Mouse (Mus musculus) small intestine, adult 2 months (tissue): ENCODE data around the gene Tom1.

Experiments
- CTCF ChIP-seq: fragments of 200-500 bp; IDR thresholded peaks from 2 replicates; pipeline ENCODE4 v1.5.1; 2012; ENCODE audit warnings: low read depth, mild to moderate bottlenecking, control low read depth, inconsistent platforms, low read length, moderate library complexity, mixed read lengths; ENCODE audit not compliant: insufficient replicate concordance, insufficient read length; ENCODE audit errors: extremely low read depth
- POLR2A ChIP-seq: fragments of 200-500 bp; IDR thresholded peaks from 2 replicates; pipeline ENCODE4 v1.6.1; 2012; ENCODE audit warnings: low read depth, mild to moderate bottlenecking, control low read depth, inconsistent platforms, low read length, moderate library complexity

DNA sequence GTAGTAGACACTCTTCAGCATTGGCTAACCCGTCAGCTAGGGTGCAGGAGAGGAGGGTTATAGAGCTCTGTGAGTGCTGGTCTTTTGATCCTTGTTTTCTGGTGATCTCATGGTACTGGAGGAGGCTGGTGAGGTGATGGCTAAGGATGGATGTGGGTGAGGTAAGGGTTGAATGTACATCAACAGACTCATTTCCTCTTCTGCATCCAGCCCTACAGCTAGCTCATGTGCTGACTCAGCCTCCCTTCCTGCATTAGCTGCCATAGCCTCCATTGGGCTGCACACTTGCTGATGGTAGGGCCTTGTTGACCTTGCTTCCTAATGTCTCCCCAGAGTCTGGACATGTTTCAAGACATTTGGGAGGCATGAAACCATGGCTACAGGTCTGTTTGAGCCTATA, 9.5 kb downstream of the Tom1 start:
- TF ChIP-seq CTCF (no peak), POLR2A (no peak)
